Mouse (Mus musculus): ENCODE measurements around the gene Teddm1a. TPM values are rescaled to one million over a fixed set of nuclear protein-coding genes. Genes with fewer than 3 reads are reported as not detected.
A peak's percentile ranks its signal among the peaks of the same experiment; 100 is the strongest.

Teddm1a gene
- polyA plus RNA-seq, 1 experiment from 2014 or later, result not detected

DNA sequence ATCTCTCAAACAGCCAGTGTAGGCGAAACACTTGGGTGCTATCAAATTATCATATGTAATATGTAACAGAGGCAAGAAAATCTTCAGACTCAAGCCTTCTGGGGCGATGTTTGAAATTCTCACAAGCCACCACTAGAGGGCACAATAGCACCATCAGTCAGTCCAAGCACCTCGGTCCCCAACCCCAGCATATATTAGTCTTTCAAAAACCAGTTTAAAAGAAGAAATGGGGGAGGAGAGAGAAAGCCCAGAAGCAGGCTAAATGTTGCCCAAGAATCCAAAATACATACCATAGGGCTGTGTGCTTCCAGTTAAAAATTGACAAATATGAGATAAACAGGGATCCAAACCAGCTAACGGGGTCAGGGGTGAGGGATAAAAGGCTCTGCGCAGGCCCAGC, 3.4 kb downstream of the Teddm1a start:
- ATAC-seq, result peak; percentile 70
- peak; percentile 79 for DNase-seq
- WGBS (ENCODE audit: insufficient replicate concordance), result 25% methylated on average over 5 of the region's 5 CpGs

DNA sequence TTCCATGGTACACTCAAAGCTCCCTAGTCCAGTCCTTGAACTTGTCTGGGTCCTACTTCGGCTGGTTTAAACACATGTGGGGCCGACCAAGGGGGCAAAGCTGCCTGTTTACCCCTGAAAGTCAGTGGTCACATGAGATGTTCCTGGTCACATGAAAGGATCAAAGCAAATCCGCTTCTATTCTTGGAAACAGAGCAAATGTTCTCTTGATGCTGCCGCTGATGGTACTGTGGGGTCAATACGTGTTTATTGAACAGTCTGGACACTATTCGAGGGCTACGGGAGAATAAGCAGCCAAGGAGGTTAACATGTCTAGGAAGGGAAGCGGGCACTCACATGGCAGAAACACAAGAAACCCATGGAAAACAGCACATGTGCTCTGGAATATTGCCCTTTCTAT, 5.7 kb downstream of the Teddm1a start:
- H3K4me3 ChIP-seq (ENCODE audit: low read depth, low read length), result no peak overlapping the region
- WGBS (ENCODE audit: insufficient replicate concordance), result 63% methylated on average over 8 of the region's 8 CpGs
- peaks cover 15% of the 10 kb centered on the region for H3K4me1 ChIP-seq (ENCODE audit: insufficient read depth)
- H3K27ac ChIP-seq (ENCODE audit: low read depth), result peak overlapping the region; percentile 78
- TF ChIP-seq EP300 (IDR thresholded peaks at IDR 0.05; ENCODE audit: low read depth) (peak; percentile 68; the same call in 1 of the 2 replicates), CTCF (IDR thresholded peaks at IDR 0.05; ENCODE audit: low read depth) (no peak)
- H3K4me2 ChIP-seq (ENCODE audit: low read depth, low read length), result no peak overlapping the region
- no peaks in the 10 kb centered on the region for H3K36me3 ChIP-seq (replicated peaks; ENCODE audit: insufficient read depth, low read length)
- no peaks in the 10 kb centered on the region for H3K9me3 ChIP-seq (ENCODE audit: low read length)
- ATAC-seq (no peak), DNase-seq (no peak)
- no peak overlapping the region for H3K9ac ChIP-seq (replicated peaks)
- H3K27me3 ChIP-seq (ENCODE audit: insufficient read depth, low read length), result no peaks in the 10 kb centered on the region

More for the DNA sequence above, 3.4 kb downstream of the Teddm1a start:
- no peak overlapping the region for H3K4me3 ChIP-seq (ENCODE audit: low read depth, low read length)
- H3K4me2 ChIP-seq (ENCODE audit: low read depth, low read length), result no peak overlapping the region
- H3K4me1 ChIP-seq (ENCODE audit: insufficient read depth), result peaks cover 10% of the 10 kb centered on the region
- H3K9me3 ChIP-seq (ENCODE audit: low read length), result no peaks in the 10 kb centered on the region
- H3K36me3 ChIP-seq (replicated peaks; ENCODE audit: insufficient read depth, low read length), result no peaks in the 10 kb centered on the region
- TF ChIP-seq CTCF (IDR thresholded peaks at IDR 0.05; ENCODE audit: low read depth) (peak; percentile 93), EP300 (IDR thresholded peaks at IDR 0.05; ENCODE audit: low read depth) (peak; percentile 79)
- no peak overlapping the region for H3K9ac ChIP-seq (replicated peaks)
- peak overlapping the region; percentile 78 for H3K27ac ChIP-seq (ENCODE audit: low read depth)
- H3K27me3 ChIP-seq (ENCODE audit: insufficient read depth, low read length), result no peaks in the 10 kb centered on the region

DNA sequence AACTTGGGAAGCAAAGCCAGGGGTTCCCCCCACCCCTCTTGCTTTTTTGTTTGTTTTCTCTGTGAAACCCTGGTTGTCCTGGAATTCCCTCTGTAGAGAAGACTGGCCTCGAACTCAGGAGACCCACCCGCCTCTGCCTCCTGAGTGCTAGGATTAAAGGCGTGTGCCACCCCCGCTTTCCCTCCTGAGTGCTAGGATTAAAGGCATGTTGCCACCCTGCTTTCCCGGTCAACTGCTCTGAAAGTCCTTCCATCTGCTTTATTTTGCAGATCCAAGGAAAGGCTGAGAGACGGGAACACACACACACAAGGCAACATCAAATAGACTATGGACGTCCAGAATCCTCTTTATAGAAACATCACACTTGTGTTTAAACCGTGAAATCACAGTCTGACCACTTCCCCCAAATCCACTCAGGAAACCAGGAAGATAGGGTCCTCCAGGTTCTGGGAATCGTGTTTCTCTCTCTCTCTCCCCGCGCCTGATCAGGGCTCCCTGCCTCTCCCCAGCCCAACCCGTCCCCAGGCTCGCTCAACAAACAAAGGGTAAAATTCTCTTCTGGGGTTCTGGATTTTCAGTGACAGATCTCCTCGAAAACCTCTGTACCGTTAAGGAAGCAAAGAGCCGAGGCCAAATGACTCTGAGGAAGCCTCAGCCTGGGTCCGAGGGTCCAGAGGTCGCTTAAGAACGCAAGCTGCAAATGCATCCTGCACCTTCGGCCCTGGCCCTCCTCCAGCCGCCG, 7.6 kb downstream of the Teddm1a start:
- ATAC-seq (no peak), DNase-seq (no peak)
- no peaks in the 10 kb centered on the region for H3K27me3 ChIP-seq (ENCODE audit: insufficient read depth, low read length)
- H3K4me3 ChIP-seq (ENCODE audit: low read depth, low read length), result peak overlapping the region; percentile 91
- peak overlapping the region; percentile 96 for H3K9ac ChIP-seq (replicated peaks)
- H3K36me3 ChIP-seq (replicated peaks; ENCODE audit: insufficient read depth, low read length), result peaks cover 15% of the 10 kb centered on the region
- H3K27ac ChIP-seq (ENCODE audit: low read depth), result peak overlapping the region; percentile 98
- H3K4me2 ChIP-seq (ENCODE audit: low read depth, low read length), result peak overlapping the region; percentile 66
- TF ChIP-seq CTCF (IDR thresholded peaks at IDR 0.05; ENCODE audit: low read depth) (no peak), EP300 (IDR thresholded peaks at IDR 0.05; ENCODE audit: low read depth) (no peak)
- no peaks in the 10 kb centered on the region for H3K9me3 ChIP-seq (ENCODE audit: low read length)
- peaks cover 18% of the 10 kb centered on the region for H3K4me1 ChIP-seq (ENCODE audit: insufficient read depth)
- 16% methylated on average over 22 of the region's 22 CpGs for WGBS (ENCODE audit: insufficient replicate concordance)

DNA sequence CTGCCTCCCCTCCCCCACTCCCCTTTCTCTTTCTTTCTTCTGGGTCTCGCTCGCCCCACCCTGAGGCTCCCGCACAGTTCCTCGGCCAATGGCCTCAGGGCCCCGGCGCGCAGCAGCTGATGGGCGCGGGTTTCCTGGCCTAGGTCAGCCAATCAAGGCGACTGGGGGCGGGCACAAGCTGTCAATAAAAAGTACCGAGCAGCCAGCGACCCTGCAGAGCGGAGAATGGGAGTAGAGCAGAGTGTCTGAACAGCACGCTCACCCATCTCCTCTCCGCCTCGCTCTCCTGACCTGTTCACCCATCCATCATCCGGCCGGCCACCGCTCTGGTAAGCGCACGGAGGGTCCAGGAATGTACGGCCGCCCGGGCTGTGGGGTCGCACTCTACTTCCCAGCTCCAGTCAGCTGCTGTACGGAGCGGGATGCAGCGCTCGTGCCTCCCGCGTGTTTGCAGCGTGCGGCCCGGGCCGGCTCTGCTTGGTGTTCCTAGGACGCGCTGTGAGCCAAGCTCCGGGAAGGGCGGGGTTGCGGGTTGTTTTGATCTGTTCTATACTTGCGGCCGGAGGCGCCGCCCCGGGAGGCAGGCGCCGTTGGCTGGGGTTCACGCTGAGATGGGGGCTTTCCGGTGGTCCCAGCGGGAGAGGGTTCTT, 8.3 kb downstream of the Teddm1a start, which contains the start of the genes Glul and Teddm2:
Gene Glul, plus strand, starts transcription at position 214 of the 650 bp plus-strand sequence.
Gene Teddm2, minus strand, starts transcription at position 498 of the 650 bp plus-strand sequence.
- TF ChIP-seq EP300 (IDR thresholded peaks at IDR 0.05; ENCODE audit: low read depth) (peak; percentile 76), CTCF (IDR thresholded peaks at IDR 0.05; ENCODE audit: low read depth) (no peak)
- WGBS (ENCODE audit: insufficient replicate concordance), result under 1% methylated on average over 51 of the region's 51 CpGs
- DNase-seq, result peak; percentile 95

DNA sequence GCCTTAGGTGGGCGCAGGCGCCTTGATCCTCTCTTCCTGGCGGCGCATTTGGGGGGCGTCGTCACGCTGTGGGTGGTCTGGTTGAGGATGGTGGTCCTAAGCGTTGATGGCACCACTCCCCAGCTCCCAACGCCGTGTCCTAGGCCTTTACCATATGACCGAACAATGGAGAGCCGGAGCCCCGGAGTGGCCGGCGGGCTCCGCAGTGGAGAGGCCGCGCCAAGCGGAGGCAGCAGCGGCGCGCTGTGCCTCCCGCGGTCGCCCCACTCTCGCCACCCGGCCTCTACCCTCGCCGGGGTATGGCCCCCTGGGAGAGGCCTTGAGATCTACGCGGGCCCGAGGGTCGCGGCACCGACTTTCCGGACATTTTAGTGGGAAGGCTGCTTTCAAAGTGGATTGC, 8.8 kb downstream of the Teddm1a start:
- H3K4me3 ChIP-seq (ENCODE audit: low read depth, low read length), result peak overlapping the region; percentile 91
- peaks cover 18% of the 10 kb centered on the region for H3K4me1 ChIP-seq (ENCODE audit: insufficient read depth)
- peak overlapping the region; percentile 96 for H3K9ac ChIP-seq (replicated peaks)
- no peaks in the 10 kb centered on the region for H3K27me3 ChIP-seq (ENCODE audit: insufficient read depth, low read length)
- TF ChIP-seq CTCF (IDR thresholded peaks at IDR 0.05; ENCODE audit: low read depth) (no peak), EP300 (IDR thresholded peaks at IDR 0.05; ENCODE audit: low read depth) (no peak)
- WGBS (ENCODE audit: insufficient replicate concordance), result under 1% methylated on average over 34 of the region's 36 CpGs
- peaks cover 27% of the 10 kb centered on the region for H3K36me3 ChIP-seq (replicated peaks; ENCODE audit: insufficient read depth, low read length)
- ATAC-seq (peak; percentile 22), DNase-seq (no peak)
- H3K27ac ChIP-seq (ENCODE audit: low read depth), result peak overlapping the region; percentile 98
- H3K4me2 ChIP-seq (ENCODE audit: low read depth, low read length), result peak overlapping the region; percentile 66
- H3K9me3 ChIP-seq (ENCODE audit: low read length), result no peaks in the 10 kb centered on the region

More for the DNA sequence above, 8.3 kb downstream of the Teddm1a start, which contains the start of the genes Glul and Teddm2:
- peak; percentile 89 for ATAC-seq
- H3K9me3 ChIP-seq (ENCODE audit: low read length), result no peaks in the 10 kb centered on the region
- peaks cover 22% of the 10 kb centered on the region for H3K36me3 ChIP-seq (replicated peaks; ENCODE audit: insufficient read depth, low read length)
- peaks cover 18% of the 10 kb centered on the region for H3K4me1 ChIP-seq (ENCODE audit: insufficient read depth)
- H3K27ac ChIP-seq (ENCODE audit: low read depth), result peak within 1 kb of the TSS; percentile 98
- peak within 1 kb of the TSS; percentile 91 for H3K4me3 ChIP-seq (ENCODE audit: low read depth, low read length)
- peak within 1 kb of the TSS; percentile 96 for H3K9ac ChIP-seq (replicated peaks)
- no peaks in the 10 kb centered on the region for H3K27me3 ChIP-seq (ENCODE audit: insufficient read depth, low read length)
- H3K4me2 ChIP-seq (ENCODE audit: low read depth, low read length), result peak within 1 kb of the TSS; percentile 66

Measured in liver, postnatal 0 days (tissue).